Mouse (Mus musculus) megakaryocyte, embryonic 14.5 days (primary cell): ENCODE data around the gene Eprs.

Experiments
- FLI1 ChIP-seq: IDR thresholded peaks from 2 replicates; pipeline ENCODE4 v1.6.1; 2012; ENCODE audit warnings: low read length, inconsistent platforms, mixed read lengths
- GATA1 ChIP-seq: IDR thresholded peaks from 3 replicates; pipeline ENCODE4 v1.6.1; 2012; ENCODE audit warnings: mixed read lengths, low read length, inconsistent platforms, borderline replicate concordance

DNA sequence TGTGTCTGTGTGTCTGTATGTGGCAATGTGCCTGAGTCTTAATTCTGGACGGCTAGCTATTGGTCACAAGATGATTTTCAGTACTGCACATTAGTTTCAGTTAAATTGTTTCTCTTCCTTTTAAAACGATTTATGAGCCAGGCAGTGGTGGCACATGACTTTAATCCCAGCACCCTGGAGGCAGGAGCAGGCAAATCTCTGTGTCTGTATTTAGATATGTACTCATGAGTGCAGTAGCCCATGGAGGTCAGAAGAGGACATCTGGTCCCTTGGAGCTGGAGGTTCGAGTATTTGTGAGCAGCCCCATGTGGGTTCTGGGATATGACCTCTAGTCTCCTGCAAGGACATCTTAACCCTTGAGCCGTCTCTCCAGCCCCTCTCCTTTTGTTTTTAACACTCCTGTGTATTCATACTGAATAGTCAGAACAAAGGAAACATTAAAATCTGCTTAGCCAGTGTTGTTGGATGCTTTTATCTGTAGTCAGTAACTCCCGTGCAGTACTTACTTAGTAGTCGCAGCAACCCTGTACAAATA lies 27.5 kb upstream of the Eprs start:
- TF ChIP-seq GATA1: no peak
- no peak for TF ChIP-seq FLI1
